Mouse (Mus musculus) liver, adult 2 months (tissue): Measurements from ENCODE around the gene A430078G23Rik. TPM values are rescaled to one million over a fixed set of nuclear protein-coding genes. Genes with fewer than 3 reads are reported as not detected.
"Not testable (repeated sequence)": the region's sequence is repeated elsewhere in the genome, so short reads cannot be mapped to it uniquely, and the experiment has no call there.

Experiments used
- DNase-seq: peaks from one replicate; pipeline ENCODE4 v3.0.0-alpha.2; 2011; ENCODE audit warnings: low read depth, low spot score; ENCODE audit errors: extremely low read depth
- H3K27ac ChIP-seq: fragments of 200-500 bp; replicated peaks from 2 replicates; pipeline ENCODE4 v1.5.1; 2012; ENCODE audit warnings: low read depth, mild to moderate bottlenecking, control low read depth, inconsistent platforms, low read length; ENCODE audit not compliant: insufficient read depth
- H3K27me3 ChIP-seq: fragments of 200-500 bp; 2 replicates; pipeline ENCODE4 v1.6.1; 2012; ENCODE audit warnings: mild to moderate bottlenecking, moderate library complexity, low read length, inconsistent platforms; ENCODE audit not compliant: control insufficient read depth, insufficient read depth
- H3K36me3 ChIP-seq: fragments of 200-500 bp; 2 replicates; pipeline ENCODE4 v1.6.1; 2012; ENCODE audit warnings: low read length, inconsistent platforms; ENCODE audit not compliant: control insufficient read depth, insufficient read depth
- H3K4me1 ChIP-seq: fragments of 200-500 bp; 2 replicates; pipeline ENCODE4 v1.6.1; 2011; ENCODE audit warnings: low read length; ENCODE audit not compliant: control insufficient read depth, insufficient read depth
- H3K4me3 ChIP-seq: fragments of 200-500 bp; 2 replicates; pipeline ENCODE4 v1.5.1; 2011; ENCODE audit warnings: low read depth, mild to moderate bottlenecking, control low read depth, low read length, moderate library complexity; ENCODE audit not compliant: insufficient read depth
- H3K79me2 ChIP-seq: fragments of 200-500 bp; 2 replicates; pipeline ENCODE4 v1.6.1; 2012; ENCODE audit warnings: inconsistent platforms, mild to moderate bottlenecking, low read length, moderate library complexity; ENCODE audit not compliant: control insufficient read depth, insufficient read depth
- H3K9ac ChIP-seq: fragments of 200-500 bp; 2 replicates; pipeline ENCODE4 v1.6.1; 2012; ENCODE audit warnings: low read depth, mild to moderate bottlenecking, control low read depth, inconsistent platforms, low read length
- CTCF ChIP-seq: fragments of 200-500 bp; IDR thresholded peaks from 2 replicates; pipeline ENCODE4 v1.5.1; 2011; ENCODE audit warnings: low read depth, low read length, control low read depth
- POLR2A ChIP-seq: fragments of 200-500 bp; IDR thresholded peaks from 2 replicates; pipeline ENCODE4 v1.6.1; 2011; ENCODE audit warnings: low read length, control low read depth; ENCODE audit not compliant: insufficient read depth; ENCODE audit errors: extremely low read depth
- WGBS: fragments of 180-500 bp; shearing (Covaris S2); methylation state at CpG from one replicate; pipeline ENCODE4 v1.1.7; 2018; 5-methylcytosine and 5-hydroxymethylcytosine counted together
- polyA plus RNA-seq: library from polyadenylated mRNA; depleted of rRNA; stranded (reverse); fragments of >200 nt; gene quantifications from 2 replicates; pipeline ENCODE4 v1.2.3, GENCODE M21; 2012
- total RNA-seq: library from RNA; depleted of rRNA; stranded (reverse); fragments of >200 nt; gene quantifications from 2 replicates; pipeline ENCODE4 v1.2.3, GENCODE M21; 2014

A430078G23Rik gene
- total and polyA plus RNA-seq, 2 experiments = 0.53 to 0.74 TPM

DNA sequence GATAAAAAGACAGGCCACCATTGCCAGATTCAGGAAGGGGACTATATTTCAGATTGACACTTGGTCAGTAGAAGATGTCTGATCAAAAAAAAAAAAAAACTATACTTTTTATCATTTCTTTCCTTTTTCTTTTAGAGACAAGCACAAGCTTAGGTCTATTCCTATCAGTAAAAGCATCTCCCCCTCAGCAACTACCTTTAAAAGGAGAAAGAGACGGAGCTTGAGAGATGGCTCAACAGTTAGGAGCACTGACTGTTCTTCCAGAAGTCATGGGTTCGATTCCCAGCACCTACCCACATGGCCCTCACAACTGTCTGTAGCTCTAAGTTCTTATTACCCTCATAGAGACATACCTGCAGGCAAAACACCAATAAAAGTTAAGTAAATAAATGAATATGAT is 38.9 kb upstream of the A430078G23Rik start:
- Histone ChIP-seq H3K9ac (no peak overlapping the region), H3K27ac (no peak overlapping the region), H3K27me3 (no peaks in the 10 kb centered on the region), H3K4me1 (peaks cover 9% of the 10 kb centered on the region), H3K36me3 (no peaks in the 10 kb centered on the region), H3K4me3 (no peak overlapping the region), H3K79me2 (no peaks in the 10 kb centered on the region)
- DNase-seq = no peak
- 88% methylated on average over 2 of the region's 2 CpGs for WGBS
- TF ChIP-seq POLR2A = no peak
- TF ChIP-seq CTCF = no peak

DNA sequence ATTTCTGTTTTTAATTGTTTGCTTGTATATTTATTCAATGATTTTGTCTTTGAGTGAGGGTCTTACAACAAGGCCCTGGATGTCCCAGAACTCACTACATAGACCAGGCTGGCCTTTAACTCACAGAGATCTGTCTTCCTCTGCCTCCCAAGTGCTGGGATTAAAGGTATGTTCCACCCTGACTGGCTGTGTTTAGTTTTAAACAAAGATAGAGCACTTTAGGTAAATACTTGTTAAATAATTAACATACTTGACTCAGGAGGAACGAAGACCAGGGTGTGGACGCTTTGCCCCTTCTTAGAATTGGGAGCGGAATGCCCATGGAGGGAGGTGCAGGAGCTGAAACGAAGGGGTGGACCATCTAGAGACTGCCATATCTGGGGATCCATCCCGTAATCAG is 36.6 kb upstream of the A430078G23Rik start:
- no peaks in the 10 kb centered on the region for H3K27me3 ChIP-seq
- 40% methylated on average over 5 of the region's 5 CpGs for WGBS
- H3K4me3 ChIP-seq = no peak overlapping the region
- H3K79me2 ChIP-seq = no peaks in the 10 kb centered on the region
- H3K9ac ChIP-seq = no peak overlapping the region
- peaks cover 9% of the 10 kb centered on the region; the same call in 1 of the 2 replicates for H3K4me1 ChIP-seq
- H3K27ac ChIP-seq = 0 out of 2 replicates have a peak overlapping the region, but pooled peaks have one; percentile 29
- H3K36me3 ChIP-seq = no peaks in the 10 kb centered on the region
- DNase-seq = peak; percentile 66
- no peak for TF ChIP-seq POLR2A
- no peak for TF ChIP-seq CTCF

DNA sequence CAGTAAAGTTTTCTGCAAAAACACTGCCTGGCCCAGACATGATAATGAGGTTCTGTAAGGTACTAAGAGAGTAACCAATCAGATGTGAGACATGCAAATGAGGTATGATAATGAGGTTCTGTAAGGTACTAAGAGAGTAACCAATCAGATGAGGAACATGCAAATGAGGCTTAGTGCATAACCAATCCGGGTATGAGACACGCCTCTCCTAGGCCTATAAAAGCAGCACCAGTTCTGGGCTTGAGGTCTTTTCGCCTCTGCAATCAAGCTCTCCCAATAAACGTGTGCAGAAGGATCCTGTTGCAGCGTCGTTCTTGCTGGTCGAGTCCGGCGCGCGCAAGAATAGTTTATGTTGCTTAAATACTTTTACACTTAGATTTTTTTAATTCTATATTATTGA is 33.9 kb upstream of the A430078G23Rik start:
- not testable (repeated sequence) for H3K36me3 ChIP-seq, DNase-seq, H3K79me2 ChIP-seq, H3K9ac ChIP-seq, H3K27me3 ChIP-seq, H3K27ac ChIP-seq, H3K4me3 ChIP-seq
- peaks cover 11% of the 10 kb centered on the region for H3K4me1 ChIP-seq
- WGBS = 99% methylated on average over 11 of the region's 11 CpGs

DNA sequence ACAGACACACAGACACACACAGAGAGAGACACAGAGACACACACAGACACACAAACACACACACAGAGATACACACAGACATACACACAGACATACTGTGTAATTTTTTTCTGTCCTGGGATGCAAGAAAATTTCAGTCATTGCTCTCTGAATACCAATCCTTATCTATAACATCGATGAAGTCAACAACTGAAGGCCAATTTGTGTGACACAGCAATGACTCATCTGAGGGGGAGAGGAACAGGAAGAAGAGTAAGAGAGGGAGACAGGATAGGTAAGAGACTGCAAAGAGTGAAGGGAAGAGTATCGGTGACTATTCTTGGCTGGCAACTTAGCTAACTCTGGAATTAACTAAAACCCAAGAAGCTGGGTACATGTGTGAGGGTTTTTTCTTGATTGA is 29.0 kb upstream of the A430078G23Rik start:
- no peaks in the 10 kb centered on the region for H3K27me3 ChIP-seq
- H3K36me3 ChIP-seq = no peaks in the 10 kb centered on the region
- no peak overlapping the region for H3K27ac ChIP-seq
- no peak for DNase-seq
- H3K4me1 ChIP-seq = peaks cover 4% of the 10 kb centered on the region; the same call in 1 of the 2 replicates
- no peak for TF ChIP-seq POLR2A
- TF ChIP-seq CTCF = no peak
- no peak overlapping the region for H3K4me3 ChIP-seq
- no peak overlapping the region for H3K9ac ChIP-seq
- no peaks in the 10 kb centered on the region for H3K79me2 ChIP-seq
- 64% methylated on average over 2 of the region's 2 CpGs for WGBS

DNA sequence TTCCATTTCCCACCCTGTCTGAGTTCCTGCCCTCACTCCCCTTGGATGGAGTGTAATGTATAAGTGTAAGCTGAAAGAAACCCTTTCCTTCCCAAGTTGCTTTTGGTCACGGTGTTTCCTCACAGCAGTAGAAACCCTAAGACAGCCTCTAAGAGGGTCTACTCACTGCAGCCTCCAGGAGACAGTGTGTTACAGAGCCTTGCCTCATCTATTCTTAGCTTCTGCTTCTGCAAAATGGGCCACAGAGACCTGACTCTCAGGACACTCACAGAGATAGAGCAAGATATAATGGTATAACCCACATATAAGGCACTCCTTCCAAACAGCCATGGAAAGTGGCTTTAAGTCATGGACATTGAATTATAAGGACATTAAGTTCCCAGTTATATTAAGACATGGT is 26.2 kb upstream of the A430078G23Rik start:
- H3K36me3 ChIP-seq = no peaks in the 10 kb centered on the region
- H3K9ac ChIP-seq = no peak overlapping the region
- no peak overlapping the region for H3K27ac ChIP-seq
- no peak for TF ChIP-seq POLR2A
- no peak for TF ChIP-seq CTCF
- no peak for DNase-seq
- H3K4me1 ChIP-seq = peaks cover 4% of the 10 kb centered on the region; the same call in 1 of the 2 replicates
- H3K4me3 ChIP-seq = no peak overlapping the region
- no peaks in the 10 kb centered on the region for H3K27me3 ChIP-seq
- H3K79me2 ChIP-seq = peaks cover 2% of the 10 kb centered on the region; the same call in 1 of the 2 replicates
- 96% methylated on average over 1 of the region's 1 CpGs for WGBS

DNA sequence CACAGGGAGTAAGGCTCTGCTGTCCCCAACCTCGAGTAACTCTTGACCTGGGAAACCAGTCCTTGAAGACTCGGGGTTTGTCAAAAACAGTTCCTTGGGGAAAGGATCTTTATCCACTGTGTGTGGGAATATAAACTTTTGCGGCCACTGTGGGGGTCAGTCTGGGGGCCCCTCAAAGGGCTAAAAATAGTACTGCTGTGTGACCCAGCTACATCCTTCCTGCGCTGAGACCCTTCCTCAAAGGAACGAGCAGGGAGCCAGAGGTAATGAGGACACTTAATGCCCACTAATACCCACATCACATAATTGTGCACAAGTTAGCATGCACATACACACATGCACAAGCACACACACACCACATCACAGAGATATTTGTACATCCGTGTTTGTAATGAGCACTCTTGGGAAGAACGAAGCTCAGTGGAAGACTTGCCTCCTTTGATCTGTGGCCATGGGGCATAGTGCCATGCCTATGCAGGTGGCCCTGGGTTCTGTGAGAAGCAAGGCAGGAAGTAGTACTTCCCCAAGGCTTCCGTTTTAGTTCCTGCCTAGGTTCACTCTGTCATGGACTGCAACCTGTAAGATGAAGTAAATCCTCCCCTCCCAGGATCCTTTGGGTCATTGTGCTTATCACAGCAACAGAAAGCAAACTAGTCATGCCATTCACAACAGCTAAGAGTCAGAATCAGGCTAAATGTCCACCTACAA is 25.5 kb upstream of the A430078G23Rik start:
- H3K27ac ChIP-seq = no peak overlapping the region
- H3K36me3 ChIP-seq = no peaks in the 10 kb centered on the region
- peaks cover 2% of the 10 kb centered on the region; the same call in 1 of the 2 replicates for H3K79me2 ChIP-seq
- TF ChIP-seq CTCF = no peak
- no peak for TF ChIP-seq POLR2A
- no peak for DNase-seq
- no peak overlapping the region for H3K4me3 ChIP-seq
- H3K9ac ChIP-seq = no peak overlapping the region
- H3K4me1 ChIP-seq = peaks cover 4% of the 10 kb centered on the region; the same call in 1 of the 2 replicates
- H3K27me3 ChIP-seq = no peaks in the 10 kb centered on the region
- WGBS = 64% methylated on average over 8 of the region's 8 CpGs
